Mouse (Mus musculus) liver, embryonic 14.5 days (tissue): ENCODE data around the gene Ralb. TPM values are rescaled to one million over a fixed set of nuclear protein-coding genes. Genes with fewer than 3 reads are reported as not detected.
A peak's percentile ranks its signal among the peaks of the same experiment; 100 is the strongest.

Experiments used
- ATAC-seq: fragments of 200-750 bp; cut with Nextera tagmentation; 2 replicates; pipeline ENCODE4 v1.8.0; 2017; ENCODE audit warnings: moderate number of reproducible peaks, mild to moderate bottlenecking, moderate library complexity; ENCODE audit not compliant: insufficient read depth
- DNase-seq, 3 experiments: peaks; one replicate each; pipeline ENCODE4 v3.0.0-alpha.2; 2012 to 2013; ENCODE audit warnings: low read depth in 3 of 3, low spot score in 3 of 3
- H3K27ac ChIP-seq: fragments of 300-500 bp; sonication (generic); 2 replicates; pipeline ENCODE4 v1.5.1; 2014; ENCODE audit warnings: moderate library complexity, mild to moderate bottlenecking, control low read depth, inconsistent platforms
- H3K27me3 ChIP-seq: fragments of 300-500 bp; sonication (generic); 2 replicates; pipeline ENCODE4 v1.6.1; 2014; ENCODE audit warnings: mild to moderate bottlenecking, low read length, moderate library complexity; ENCODE audit not compliant: control insufficient read depth, insufficient read depth
- H3K36me3 ChIP-seq: fragments of 300-500 bp; sonication (generic); replicated peaks from 2 replicates; pipeline ENCODE4 v1.6.1; 2014; ENCODE audit warnings: low read depth; ENCODE audit not compliant: control insufficient read depth, insufficient read depth
- H3K4me1 ChIP-seq, 2 experiments: fragments of 200-500 bp in 1 of 2; fragments of 300-500 bp in 1 of 2; sonication (generic) in 1 of 2; replicated peaks; 2 replicates each; pipeline ENCODE4 v1.6.1; 2012 to 2014; ENCODE audit warnings: antibody characterized with exemption in 1 of 2, inconsistent platforms in 1 of 2, low read length in 1 of 2; ENCODE audit not compliant: control insufficient read depth in 2 of 2, insufficient read depth in 2 of 2
- H3K4me2 ChIP-seq: fragments of 300-500 bp; sonication (generic); 2 replicates; pipeline ENCODE4 v1.6.1; 2014; ENCODE audit warnings: low read depth, mild to moderate bottlenecking, control low read depth, moderate library complexity
- H3K4me3 ChIP-seq, 2 experiments: fragments of 200-500 bp in 1 of 2; fragments of 300-500 bp in 1 of 2; sonication (generic) in 1 of 2; 2 replicates each; pipeline ENCODE4 v1.5.1; 2012 to 2014; ENCODE audit warnings: low read depth in 2 of 2, low read length in 2 of 2, mild to moderate bottlenecking in 2 of 2, control low read depth in 1 of 2, inconsistent platforms in 1 of 2, moderate library complexity in 1 of 2; ENCODE audit not compliant: insufficient read depth in 1 of 2
- H3K9ac ChIP-seq: fragments of 300-500 bp; sonication (generic); replicated peaks from 2 replicates; pipeline ENCODE4 v1.6.1; 2014; ENCODE audit warnings: mild to moderate bottlenecking, control low read depth, moderate library complexity
- H3K9me3 ChIP-seq: fragments of 300-500 bp; sonication (generic); 2 replicates; pipeline ENCODE4 v1.6.1; 2016; ENCODE audit warnings: low read length, mixed read lengths; ENCODE audit not compliant: control insufficient read depth
- CTCF ChIP-seq: IDR thresholded peaks from 2 replicates; pipeline ENCODE4 v1.5.1; 2016; ENCODE audit warnings: antibody characterized with exemption, low read depth, control low read depth
- EP300 ChIP-seq: IDR thresholded peaks from 2 replicates; pipeline ENCODE4 v1.6.1; 2016; ENCODE audit warnings: antibody characterized with exemption, low read depth
- WGBS: fragments of 180-500 bp; shearing (Covaris S2); extraction: QIAGEN DNeasy Blood & Tissue Kit; methylation state at CpG from one replicate; pipeline ENCODE4 v1.1.7; 2014; ENCODE audit not compliant: insufficient replicate concordance; 5-methylcytosine and 5-hydroxymethylcytosine counted together
- polyA plus RNA-seq, 2 experiments: library from polyadenylated mRNA; depleted of rRNA in 1 of 2; stranded (reverse) in 1 of 2; unstranded in 1 of 2; fragments of >200 nt; fragmentation: Nextera tagmentation in 1 of 2; extraction: Ambion mirVana in 1 of 2; gene quantifications; 2 replicates each; pipeline versions ENCODE4 v1.2.1 to v1.2.3; 2012 to 2014

Ralb gene
- polyA plus RNA-seq, 2 experiments, result 11.6 to 25.7 TPM

GRCm38 (mm10) chr1:119525004-119525444 is 20.4 kb upstream of the Ralb start:
- Histone ChIP-seq H3K36me3 (peaks cover 6% of the 10 kb centered on the region), H3K9me3 (no peaks in the 10 kb centered on the region), H3K27me3 (no peaks in the 10 kb centered on the region), H3K4me1 (peaks cover 4 to 26% of the 10 kb centered on the region in 2 experiments), H3K27ac (no peak overlapping the region), H3K9ac (peak overlapping the region; percentile 72), H3K4me2 (peak overlapping the region; percentile 89), H3K4me3 (peak overlapping the region in 1 of 2 experiments; percentile 74; a peak in 2 of 4 replicates)
- WGBS, result 17% methylated on average over 5 of the region's 5 CpGs
- TF ChIP-seq EP300 (no peak), CTCF (no peak)
- DNase-seq (no peak), ATAC-seq (no peak)

GRCm38 (mm10) chr1:119523826-119524225 is 19.2 kb upstream of the Ralb start:
- DNase-seq, result no peak
- no peak overlapping the region for H3K4me2 ChIP-seq
- H3K4me1 ChIP-seq, result peaks cover 4 to 26% of the 10 kb centered on the region in 2 experiments
- peaks cover 6% of the 10 kb centered on the region for H3K36me3 ChIP-seq
- H3K27ac ChIP-seq, result no peak overlapping the region
- no peak overlapping the region for H3K9ac ChIP-seq
- TF ChIP-seq EP300 (no peak), CTCF (no peak)
- 86% methylated on average over 7 of the region's 7 CpGs for WGBS
- no peaks in the 10 kb centered on the region for H3K27me3 ChIP-seq
- no peak for ATAC-seq
- no peak overlapping the region for H3K4me3 ChIP-seq
- H3K9me3 ChIP-seq, result no peaks in the 10 kb centered on the region

- no peak for ATAC-seq
- 67% methylated on average over 7 of the region's 7 CpGs for WGBS
- Histone ChIP-seq H3K4me1 (peaks cover 4 to 26% of the 10 kb centered on the region in 2 experiments), H3K27me3 (no peaks in the 10 kb centered on the region), H3K4me3 (no peak overlapping the region), H3K27ac (no peak overlapping the region), H3K9me3 (no peaks in the 10 kb centered on the region), H3K9ac (no peak overlapping the region), H3K4me2 (no peak overlapping the region), H3K36me3 (peaks cover 6% of the 10 kb centered on the region)
- DNase-seq, result no peak
- TF ChIP-seq CTCF (no peak), EP300 (no peak)
Measured at GRCm38 (mm10) chr1:119523369-119523768, 18.8 kb upstream of the Ralb start.

- TF ChIP-seq CTCF (no peak), EP300 (no peak)
- Histone ChIP-seq H3K9ac (no peak overlapping the region), H3K4me2 (no peak overlapping the region), H3K27me3 (no peaks in the 10 kb centered on the region), H3K4me1 (peaks cover 4 to 26% of the 10 kb centered on the region in 2 experiments), H3K27ac (no peak overlapping the region), H3K4me3 (no peak overlapping the region), H3K36me3 (peaks cover 6% of the 10 kb centered on the region), H3K9me3 (no peaks in the 10 kb centered on the region)
- DNase-seq, result no peak
- no peak for ATAC-seq
- 59% methylated on average over 4 of the region's 4 CpGs for WGBS
Measured at GRCm38 (mm10) chr1:119522726-119523125, 18.1 kb upstream of the Ralb start.

- Histone ChIP-seq H3K36me3 (no peaks in the 10 kb centered on the region), H3K4me1 (peaks cover 4 to 22% of the 10 kb centered on the region in 2 experiments), H3K4me3 (no peak overlapping the region), H3K27me3 (no peaks in the 10 kb centered on the region), H3K4me2 (no peak overlapping the region), H3K9me3 (no peaks in the 10 kb centered on the region), H3K27ac (no peak overlapping the region), H3K9ac (no peak overlapping the region)
- TF ChIP-seq CTCF (no peak), EP300 (no peak)
- ATAC-seq (no peak), DNase-seq (no peak)
- 71% methylated on average over 7 of the region's 7 CpGs for WGBS
Measured at GRCm38 (mm10) chr1:119521681-119522080, 17.1 kb upstream of the Ralb start.
